Mouse (Mus musculus) embryonic fibroblast, embryonic 13.5 days (primary cell): ENCODE data around the gene Zfp771.

Experiments used
- CTCF ChIP-seq: IDR thresholded peaks from 2 replicates; pipeline ENCODE4 v1.5.1; 2011; ENCODE audit warnings: mild to moderate bottlenecking, control low read depth, low read length, moderate library complexity, borderline replicate concordance; ENCODE audit not compliant: insufficient read depth
- POLR2A ChIP-seq: IDR thresholded peaks from 2 replicates; pipeline ENCODE4 v1.6.1; 2011; ENCODE audit warnings: low read depth, mild to moderate bottlenecking, control low read depth, low read length, moderate library complexity

GRCm38 (mm10) chr7:127296786-127297555, 52.9 kb downstream of the Zfp771 start:
- TF ChIP-seq CTCF = no peak
- no peak for TF ChIP-seq POLR2A
